Mouse (Mus musculus) G1E (cell line): Measurements from ENCODE around the gene Pptc7. TPM values are rescaled to one million over a fixed set of nuclear protein-coding genes. Genes with fewer than 3 reads are reported as not detected.

Experiments
- ATAC-seq: 2 replicates; pipeline ENCODE4 v1.8.0; 2016; ENCODE audit warnings: mild to moderate bottlenecking; ENCODE audit not compliant: insufficient number of reproducible peaks, poor library complexity, low FRiP score, severe bottlenecking; ENCODE audit errors: extremely low read depth
- DNase-seq: peaks from one replicate; pipeline ENCODE4 v3.0.0; 2012; ENCODE audit warnings: low spot score
- H3K27me3 ChIP-seq: 2 replicates; pipeline ENCODE4 v1.6.1; 2012; ENCODE audit warnings: mild to moderate bottlenecking, low read length, inconsistent platforms; ENCODE audit not compliant: insufficient read depth
- H3K36me3 ChIP-seq: replicated peaks from 2 replicates; pipeline ENCODE3; 2012; ENCODE audit warnings: mild to moderate bottlenecking, inconsistent platforms
- H3K4me1 ChIP-seq: 2 replicates; pipeline ENCODE4 v1.6.1; 2012; ENCODE audit warnings: low read depth, low read length, inconsistent platforms, mixed read lengths; ENCODE audit not compliant: insufficient read depth
- H3K4me3 ChIP-seq: 2 replicates; pipeline ENCODE4 v1.5.1; 2012; ENCODE audit warnings: low read depth, mild to moderate bottlenecking, inconsistent platforms, low read length, moderate library complexity, mixed read lengths
- H3K9me3 ChIP-seq: replicated peaks from 2 replicates; pipeline ENCODE4 v1.6.1; 2012; ENCODE audit warnings: inconsistent platforms
- CTCF ChIP-seq: IDR thresholded peaks from 2 replicates; pipeline ENCODE4 v1.5.1; 2012; ENCODE audit warnings: low read depth, low read length, inconsistent platforms, mixed read lengths
- GATA1 ChIP-seq: IDR thresholded peaks from 2 replicates; pipeline ENCODE4 v1.6.1; 2012; ENCODE audit warnings: borderline replicate concordance, low read length, inconsistent platforms, mixed read lengths
- GATA2 ChIP-seq: IDR thresholded peaks from 2 replicates; pipeline ENCODE4 v1.6.1; 2012; ENCODE audit warnings: low read depth, low read length, inconsistent platforms, borderline replicate concordance
- POLR2AphosphoS5 ChIP-seq: IDR thresholded peaks from 2 replicates; pipeline ENCODE4 v1.6.1; 2012; ENCODE audit warnings: low read depth, low read length, inconsistent platforms; ENCODE audit not compliant: insufficient replicate concordance
- TAL1 ChIP-seq: conservative IDR thresholded peaks from 2 replicates; pipeline ENCODE4 v1.6.1; 2012; ENCODE audit warnings: low read depth, low read length, inconsistent platforms, mixed read lengths
- polyA plus RNA-seq: library from polyadenylated mRNA; stranded (reverse); fragments of >175 nt; gene quantifications from 2 replicates; pipeline ENCODE4 v1.2.3, GENCODE M21; 2012
- total RNA-seq, 2 experiments: library from RNA; stranded (forward) in 1 of 2; stranded (reverse) in 1 of 2; fragments of 200-1000 nt in 1 of 2; fragments of >200 nt in 1 of 2; fragmentation: Nextera tagmentation in 1 of 2; gene quantifications; 2 replicates each; pipeline ENCODE4 v1.2.3; 2014 to 2017

The Pptc7 gene
- 11.3 and 12.5 TPM in 2 replicates for total RNA-seq (2014; fragmentation: Nextera tagmentation)
- total RNA-seq (2017), result 15.3 and 16.7 TPM in 2 replicates
- 10.6 and 11.4 TPM in 2 replicates for polyA plus RNA-seq

- peaks cover 39% of the 10 kb centered on the region for H3K4me1 ChIP-seq
- peak within 1 kb of the TSS; percentile 76 for H3K4me3 ChIP-seq
- ATAC-seq (peak; percentile 81), DNase-seq (peak; percentile 87)
- H3K27me3 ChIP-seq, result peaks cover 16% of the 10 kb centered on the region
- TF ChIP-seq POLR2AphosphoS5 (no peak), GATA2 (no peak), TAL1 (no peak), GATA1 (no peak), CTCF (no peak)
- no peaks in the 10 kb centered on the region for H3K9me3 ChIP-seq
- peaks cover 32% of the 10 kb centered on the region for H3K36me3 ChIP-seq
These were observed at the start of gene Pptc7 for GRCm38 (mm10) chr5:122284183-122285028. Gene Pptc7 (plus strand): TSS chr5:122284365.

DNA sequence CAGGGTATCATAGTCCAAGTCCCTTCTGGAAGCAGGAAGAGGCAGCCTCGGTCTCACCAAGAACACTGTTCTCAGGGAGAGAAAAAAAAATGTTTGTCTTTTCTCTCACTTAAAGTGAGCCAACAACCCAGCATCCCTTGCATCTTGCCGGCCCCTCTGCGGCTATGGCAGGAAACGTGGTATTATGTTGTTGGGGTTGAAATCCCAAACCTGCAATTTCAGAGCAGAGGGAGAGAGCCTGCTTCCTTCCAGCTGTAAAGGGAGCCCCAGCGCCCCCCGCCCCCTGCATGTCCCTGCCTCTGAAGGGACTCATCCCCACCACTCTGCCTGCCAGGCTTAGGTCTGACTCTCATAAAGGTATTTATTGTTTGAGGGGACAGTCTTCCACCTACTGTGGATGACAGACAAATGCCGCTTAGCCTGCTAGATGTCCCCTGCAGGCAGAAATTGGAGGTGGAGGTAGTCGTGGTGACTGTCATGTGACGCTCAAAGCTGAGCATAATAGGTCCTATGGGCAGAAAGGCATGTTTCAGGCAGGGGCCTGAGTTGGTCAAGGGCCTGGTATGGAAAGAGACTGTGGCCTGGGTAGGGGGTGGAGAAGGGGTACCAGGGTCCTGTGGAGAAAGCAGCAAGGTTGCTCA, 48.8 kb upstream of the Pptc7 start:
- Histone ChIP-seq H3K4me3 (no peak overlapping the region), H3K27me3 (peaks cover 46% of the 10 kb centered on the region), H3K9me3 (no peaks in the 10 kb centered on the region), H3K4me1 (no peaks in the 10 kb centered on the region), H3K36me3 (no peaks in the 10 kb centered on the region)
- TF ChIP-seq TAL1, result no peak
- TF ChIP-seq CTCF, result no peak
- no peak for TF ChIP-seq POLR2AphosphoS5
- no peak for TF ChIP-seq GATA1
- no peak for TF ChIP-seq GATA2
- DNase-seq, result no peak
- ATAC-seq, result no peak

GRCm38 (mm10) chr5:122237200-122237599, 47.0 kb upstream of the Pptc7 start:
- Histone ChIP-seq H3K4me1 (no peaks in the 10 kb centered on the region), H3K9me3 (no peaks in the 10 kb centered on the region), H3K27me3 (peaks cover 46% of the 10 kb centered on the region), H3K36me3 (peaks cover 15% of the 10 kb centered on the region), H3K4me3 (no peak overlapping the region)
- DNase-seq, result no peak
- TF ChIP-seq POLR2AphosphoS5, result no peak
- no peak for TF ChIP-seq TAL1
- no peak for TF ChIP-seq GATA1
- TF ChIP-seq GATA2, result no peak
- no peak for TF ChIP-seq CTCF
- no peak for ATAC-seq

DNA sequence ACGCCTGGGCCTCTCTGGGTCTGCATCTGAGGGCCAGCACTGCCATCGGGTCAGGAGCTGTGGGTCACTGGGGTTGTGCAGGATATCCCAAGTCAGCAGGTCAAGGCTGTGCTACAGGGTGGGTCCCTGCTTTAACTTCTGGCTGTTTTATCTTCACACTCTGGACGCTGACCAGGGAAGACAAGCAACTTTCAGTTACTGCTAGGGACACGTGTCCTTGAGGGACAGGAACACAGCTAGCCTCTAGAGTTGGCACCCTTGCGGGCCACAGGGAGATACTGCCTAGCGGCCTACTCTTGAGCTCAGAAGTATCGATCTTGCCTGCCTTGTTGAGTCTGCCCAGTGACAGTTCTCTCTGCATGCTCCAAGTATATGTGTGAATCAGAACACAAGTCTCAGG, 44.5 kb upstream of the Pptc7 start:
- peaks cover 33% of the 10 kb centered on the region for H3K36me3 ChIP-seq
- no peak for TF ChIP-seq POLR2AphosphoS5
- no peak for TF ChIP-seq TAL1
- TF ChIP-seq GATA1, result no peak
- TF ChIP-seq CTCF, result no peak
- TF ChIP-seq GATA2, result no peak
- ATAC-seq (no peak), DNase-seq (no peak)
- no peak overlapping the region for H3K4me3 ChIP-seq
- no peaks in the 10 kb centered on the region for H3K4me1 ChIP-seq
- H3K9me3 ChIP-seq, result no peaks in the 10 kb centered on the region
- peaks cover 33% of the 10 kb centered on the region for H3K27me3 ChIP-seq

- Histone ChIP-seq H3K4me1 (no peaks in the 10 kb centered on the region), H3K4me3 (no peak overlapping the region), H3K36me3 (peaks cover 39% of the 10 kb centered on the region), H3K9me3 (no peaks in the 10 kb centered on the region), H3K27me3 (peaks cover 29% of the 10 kb centered on the region)
- ATAC-seq, result no peak
- no peak for TF ChIP-seq GATA1
- no peak for TF ChIP-seq CTCF
- TF ChIP-seq TAL1, result no peak
- TF ChIP-seq GATA2, result no peak
- TF ChIP-seq POLR2AphosphoS5, result no peak
- no peak for DNase-seq
These were observed 43.6 kb upstream of the Pptc7 start for GRCm38 (mm10) chr5:122240521-122240920.

DNA sequence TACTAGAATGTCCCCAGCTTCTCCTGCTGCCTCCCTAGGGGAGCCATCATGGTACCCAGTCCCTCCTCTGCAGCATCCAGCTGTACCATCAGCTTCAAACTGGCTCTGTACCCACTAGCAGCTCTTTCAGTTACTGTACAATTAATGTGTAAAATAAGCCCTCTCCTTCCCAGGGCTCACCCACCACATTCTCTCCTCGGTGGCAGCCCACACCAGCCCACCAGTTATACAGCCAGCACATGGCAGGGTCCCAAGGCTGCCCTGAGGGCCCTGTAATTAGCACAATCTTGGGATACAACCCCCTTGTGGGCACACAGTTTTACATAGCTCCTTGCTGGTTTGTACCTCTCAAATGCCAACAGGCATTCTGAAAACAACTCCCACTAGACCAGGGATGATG, 43.2 kb upstream of the Pptc7 start:
- H3K4me3 ChIP-seq, result no peak overlapping the region
- no peak for TF ChIP-seq GATA2
- TF ChIP-seq CTCF, result no peak
- TF ChIP-seq TAL1, result no peak
- TF ChIP-seq POLR2AphosphoS5, result no peak
- no peak for TF ChIP-seq GATA1
- H3K27me3 ChIP-seq, result peaks cover 24% of the 10 kb centered on the region
- no peaks in the 10 kb centered on the region for H3K9me3 ChIP-seq
- ATAC-seq (no peak), DNase-seq (no peak)
- peaks cover 44% of the 10 kb centered on the region for H3K36me3 ChIP-seq
- no peaks in the 10 kb centered on the region for H3K4me1 ChIP-seq
